Mouse (Mus musculus) thymus, adult 2 months (tissue): Measurements from ENCODE around the gene Gfi1b. TPM values are rescaled to one million over a fixed set of nuclear protein-coding genes. Genes with fewer than 3 reads are reported as not detected.

ENCODE experiments used
- DNase-seq: peaks from one replicate; pipeline ENCODE4 v3.0.0; 2021
- H3K27ac ChIP-seq: fragments of 200-500 bp; 2 replicates; pipeline ENCODE4 v1.5.1; 2012; ENCODE audit warnings: low read length, control low read depth; ENCODE audit not compliant: control insufficient read depth, insufficient read depth
- H3K27me3 ChIP-seq: fragments of 200-500 bp; 2 replicates; pipeline ENCODE4 v1.6.1; 2012; ENCODE audit warnings: mild to moderate bottlenecking, low read length, moderate library complexity, mixed read lengths; ENCODE audit not compliant: control insufficient read depth, insufficient read depth
- H3K36me3 ChIP-seq: fragments of 200-500 bp; 2 replicates; pipeline ENCODE4 v1.6.1; 2012; ENCODE audit warnings: mild to moderate bottlenecking, low read length, moderate library complexity; ENCODE audit not compliant: control insufficient read depth, insufficient read depth
- H3K4me1 ChIP-seq: fragments of 200-500 bp; replicated peaks from 2 replicates; pipeline ENCODE4 v1.6.1; 2012; ENCODE audit warnings: low read length; ENCODE audit not compliant: control insufficient read depth, insufficient read depth
- H3K4me3 ChIP-seq: fragments of 200-500 bp; 2 replicates; pipeline ENCODE4 v1.5.1; 2012; ENCODE audit warnings: mild to moderate bottlenecking, low read length, control low read depth, moderate library complexity; ENCODE audit not compliant: control insufficient read depth, insufficient read depth
- CTCF ChIP-seq: fragments of 200-500 bp; IDR thresholded peaks from 2 replicates; pipeline ENCODE4 v1.5.1; 2012; ENCODE audit warnings: mild to moderate bottlenecking, control low read depth, low read length, moderate library complexity, borderline replicate concordance; ENCODE audit not compliant: control insufficient read depth, poor library complexity, insufficient read depth; ENCODE audit errors: extremely low read depth
- POLR2A ChIP-seq: fragments of 200-500 bp; IDR thresholded peaks from 2 replicates; pipeline ENCODE4 v1.6.1; 2012; ENCODE audit warnings: mild to moderate bottlenecking, low read length, control low read depth, moderate library complexity; ENCODE audit not compliant: control insufficient read depth, poor library complexity, insufficient read depth; ENCODE audit errors: extremely low read depth
- WGBS: fragments of 180-500 bp; shearing (Covaris S2); methylation state at CpG from one replicate; pipeline ENCODE4 v1.1.7; 2018; 5-methylcytosine and 5-hydroxymethylcytosine counted together
- polyA plus RNA-seq: library from polyadenylated mRNA; depleted of rRNA; stranded (reverse); fragments of >200 nt; gene quantifications from 2 replicates; pipeline ENCODE4 v1.2.3, GENCODE M21; 2012

Gene Gfi1b
- polyA plus RNA-seq, 1 experiment, result 1.8 TPM

DNA sequence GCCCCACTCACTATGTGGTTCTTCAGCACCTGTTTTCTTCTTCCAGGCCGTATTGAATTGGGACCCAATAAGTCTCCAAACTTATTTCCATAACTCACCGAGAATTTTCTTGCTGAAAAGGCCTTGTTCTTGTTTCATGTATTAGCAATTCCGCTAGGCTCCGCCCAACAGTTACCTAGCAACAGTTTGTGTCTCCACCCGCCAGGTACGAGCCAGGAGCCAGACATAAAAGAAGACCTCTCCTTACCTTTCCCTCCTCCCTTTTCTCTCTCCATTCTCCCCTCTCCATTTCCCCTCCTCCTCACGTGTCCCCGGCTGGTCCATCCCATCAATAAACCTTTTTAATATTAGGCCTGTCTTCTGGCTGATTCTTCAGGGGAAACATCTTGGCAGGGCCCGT, 16.6 kb upstream of the Gfi1b start:
- 63% methylated on average over 9 of the region's 9 CpGs for WGBS
- H3K27ac ChIP-seq, result no peak overlapping the region
- H3K36me3 ChIP-seq, result no peaks in the 10 kb centered on the region
- DNase-seq, result no peak
- H3K4me1 ChIP-seq, result peaks cover 14% of the 10 kb centered on the region
- H3K27me3 ChIP-seq, result no peaks in the 10 kb centered on the region
- TF ChIP-seq CTCF (no peak), POLR2A (no peak)
- H3K4me3 ChIP-seq, result no peak overlapping the region

DNA sequence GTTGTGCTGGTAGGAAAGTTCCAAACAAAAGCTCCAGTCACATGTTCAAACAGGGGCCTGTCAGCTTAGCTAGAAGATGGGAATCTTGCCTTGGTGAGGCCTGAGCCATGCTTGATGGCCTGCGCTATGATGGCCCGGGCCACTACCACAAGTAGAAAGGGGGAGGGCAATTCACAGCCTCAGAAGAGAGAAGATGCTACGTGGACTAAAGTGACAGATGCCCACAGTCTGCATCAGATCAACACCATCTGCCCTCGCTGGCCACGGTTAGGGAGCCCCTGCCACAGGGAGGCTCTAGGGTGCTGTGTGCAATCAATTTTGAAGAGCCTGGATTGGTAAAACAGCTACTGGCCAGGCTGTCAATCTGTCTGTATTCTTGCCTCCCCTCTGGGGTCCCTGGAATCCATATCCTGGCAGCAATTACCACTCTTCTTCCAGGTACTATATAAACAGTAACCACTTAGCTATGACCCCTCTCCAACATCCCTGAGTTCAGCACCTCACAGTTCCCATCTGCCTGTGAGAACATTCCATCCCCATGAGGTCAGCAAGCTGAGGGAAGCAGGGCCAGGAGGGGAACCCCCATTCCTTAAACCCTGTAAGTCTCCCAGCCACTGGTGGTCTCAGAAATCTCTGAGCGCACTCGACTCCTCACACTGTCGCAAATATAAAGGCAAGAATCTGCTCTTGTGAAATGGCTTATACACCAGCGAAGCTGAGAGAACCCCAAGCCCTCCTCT, 15.5 kb upstream of the Gfi1b start:
- WGBS, result 95% methylated on average over 9 of the region's 9 CpGs
- H3K27me3 ChIP-seq, result no peaks in the 10 kb centered on the region
- peaks cover 14% of the 10 kb centered on the region for H3K4me1 ChIP-seq
- TF ChIP-seq POLR2A (no peak), CTCF (no peak)
- H3K27ac ChIP-seq, result no peak overlapping the region
- DNase-seq, result no peak
- no peaks in the 10 kb centered on the region for H3K36me3 ChIP-seq
- H3K4me3 ChIP-seq, result no peak overlapping the region

DNA sequence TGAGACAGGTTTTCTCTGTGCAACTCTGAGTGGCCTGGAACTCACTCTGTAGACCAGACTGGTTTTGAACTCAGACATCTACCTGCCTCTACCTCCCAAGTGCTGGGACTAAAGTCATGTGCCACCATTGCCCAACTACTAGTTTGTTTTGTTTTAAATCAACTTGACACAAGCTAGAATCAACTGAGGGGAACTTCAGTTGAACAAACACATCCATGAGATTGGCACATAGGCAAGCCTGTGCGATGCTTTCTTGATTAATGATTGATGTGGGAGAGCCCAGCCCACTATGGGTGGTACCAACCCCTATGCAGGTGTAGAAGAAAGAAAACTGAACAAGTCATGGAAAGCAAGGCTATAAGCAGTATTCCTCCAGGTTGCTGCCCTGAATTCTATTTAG, 13.4 kb upstream of the Gfi1b start:
- no peak for TF ChIP-seq POLR2A
- TF ChIP-seq CTCF, result no peak
- 84% methylated on average over 1 of the region's 1 CpGs for WGBS
- Histone ChIP-seq H3K4me3 (no peak overlapping the region), H3K27ac (no peak overlapping the region), H3K4me1 (peaks cover 8% of the 10 kb centered on the region), H3K36me3 (no peaks in the 10 kb centered on the region), H3K27me3 (no peaks in the 10 kb centered on the region)
- no peak for DNase-seq

DNA sequence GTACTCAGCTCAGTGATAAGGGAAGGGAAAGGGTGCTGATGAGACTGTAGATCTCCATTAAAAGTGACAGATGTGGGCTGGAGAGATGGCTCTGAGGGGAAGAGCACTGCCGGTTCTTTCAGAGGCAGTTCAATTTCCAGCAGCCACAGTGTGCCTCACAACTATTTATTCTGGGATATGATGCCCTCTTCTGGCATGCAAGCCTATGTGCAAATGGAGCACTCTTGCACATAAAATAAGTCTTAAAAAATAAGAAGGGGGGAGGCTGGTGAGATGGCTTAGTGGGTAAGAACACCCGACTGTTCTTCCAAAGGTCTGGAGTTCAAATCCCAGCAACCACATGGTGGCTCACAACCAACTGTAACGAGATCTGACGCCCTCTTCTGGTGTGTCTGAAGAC, 11.4 kb upstream of the Gfi1b start:
- H3K4me1 ChIP-seq, result peaks cover 14% of the 10 kb centered on the region
- no peak overlapping the region for H3K4me3 ChIP-seq
- H3K27ac ChIP-seq, result no peak overlapping the region
- WGBS, result 20% methylated on average over 4 of the region's 4 CpGs
- no peaks in the 10 kb centered on the region for H3K36me3 ChIP-seq
- no peak for DNase-seq
- TF ChIP-seq CTCF, result no peak
- TF ChIP-seq POLR2A, result no peak
- no peaks in the 10 kb centered on the region for H3K27me3 ChIP-seq

DNA sequence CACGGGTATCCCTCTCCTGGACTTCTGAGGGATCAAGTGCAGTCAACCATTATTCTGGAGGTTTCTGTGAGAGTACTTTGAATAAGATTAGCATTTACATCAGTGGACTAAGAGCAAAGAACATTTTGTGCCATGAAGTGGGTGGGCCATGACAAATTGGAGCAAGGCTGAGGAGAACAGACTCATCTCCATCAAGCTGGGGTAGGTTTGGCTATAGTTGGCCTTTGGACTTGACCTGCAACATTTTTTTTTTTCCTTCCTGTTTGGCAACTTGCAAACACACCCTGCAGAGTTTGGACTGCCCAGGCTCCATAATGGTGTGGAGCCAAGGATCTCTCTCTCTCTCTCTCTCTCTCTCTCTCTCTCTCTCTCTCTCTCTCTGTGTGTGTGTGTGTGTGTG, 10.8 kb upstream of the Gfi1b start:
- TF ChIP-seq CTCF, result no peak
- no peak for TF ChIP-seq POLR2A
- H3K36me3 ChIP-seq, result no peaks in the 10 kb centered on the region
- H3K27ac ChIP-seq, result no peak overlapping the region
- no peak for DNase-seq
- H3K27me3 ChIP-seq, result no peaks in the 10 kb centered on the region
- H3K4me3 ChIP-seq, result no peak overlapping the region
- H3K4me1 ChIP-seq, result peaks cover 14% of the 10 kb centered on the region
- WGBS, result 83% methylated on average over 1 of the region's 1 CpGs

DNA sequence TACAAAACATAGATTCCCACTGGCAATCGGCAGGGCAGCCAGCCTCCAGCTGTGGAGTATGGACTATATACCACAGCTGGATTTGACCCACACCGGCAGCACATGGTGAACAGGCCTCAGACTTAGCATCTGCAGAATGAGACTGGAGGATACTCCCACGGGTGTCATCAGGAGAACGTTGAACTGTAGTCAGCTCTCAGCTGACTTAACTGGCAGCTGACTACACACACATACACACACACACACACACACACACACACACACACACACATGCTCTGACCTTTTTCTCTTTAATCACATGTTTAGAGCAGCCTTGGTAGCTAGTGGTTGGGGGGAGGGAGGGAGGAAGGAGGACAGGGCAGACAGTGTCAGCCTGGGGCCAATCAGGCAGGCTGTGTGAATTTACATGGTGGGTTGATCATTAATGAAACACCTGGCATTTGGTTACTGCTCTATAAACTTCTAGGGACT, 8.2 kb upstream of the Gfi1b start:
- H3K27ac ChIP-seq, result peak overlapping the region; percentile 64
- TF ChIP-seq CTCF (no peak), POLR2A (no peak)

More for the DNA sequence above, 8.2 kb upstream of the Gfi1b start:
- Histone ChIP-seq H3K4me3 (no peak overlapping the region), H3K4me1 (peaks cover 14% of the 10 kb centered on the region), H3K36me3 (no peaks in the 10 kb centered on the region), H3K27me3 (no peaks in the 10 kb centered on the region)
- DNase-seq, result no peak
- WGBS, result 48% methylated on average over 4 of the region's 4 CpGs
